Mouse (Mus musculus): ENCODE measurements at regions not wholly inside any gene's neighbourhood (a gene's known extent, or its start where the extent isn't known, plus 50 kb on each side); places are given as distances from the start of the nearest gene placed in this dataset.
"Not testable (repeated sequence)": the region's sequence is repeated elsewhere in the genome, so short reads cannot be mapped to it uniquely, and the experiment has no call there.

- no peak for DNase-seq (ENCODE audit: low read depth)
Measured at GRCm38 (mm10) chr10:11515144-11515543, 171.9 kb downstream of the Epm2a start.

- DNase-seq (ENCODE audit: low read depth): peak; percentile 1
Measured at GRCm38 (mm10) chr10:11517122-11517521, 173.9 kb downstream of the Epm2a start.

- DNase-seq (ENCODE audit: low read depth): no peak
Measured at GRCm38 (mm10) chr10:11531343-11531742, 188.1 kb downstream of the Epm2a start.

GRCm38 (mm10) chr10:11555376-11555775, 212.2 kb downstream of the Epm2a start:
- not testable (repeated sequence) for DNase-seq (ENCODE audit: low read depth)

GRCm38 (mm10) chr10:11570523-11571055, 227.4 kb downstream of the Epm2a start:
- no peak for DNase-seq (ENCODE audit: low read depth)

GRCm38 (mm10) chr10:11608451-11608850, 265.2 kb downstream of the Epm2a start:
- DNase-seq (ENCODE audit: low read depth): no peak

- not testable (repeated sequence) for DNase-seq (ENCODE audit: low read depth)
Measured at GRCm38 (mm10) chr10:11609092-11609491, 265.9 kb downstream of the Epm2a start.

GRCm38 (mm10) chr10:11648151-11648550, 304.9 kb downstream of the Epm2a start:
- no peak for DNase-seq (ENCODE audit: low read depth)

GRCm38 (mm10) chr10:11660056-11660770, 317.0 kb downstream of the Epm2a start:
- no peak for DNase-seq (ENCODE audit: low read depth)

GRCm38 (mm10) chr10:11661660-11662250, 318.6 kb downstream of the Epm2a start:
- DNase-seq (ENCODE audit: low read depth): no peak

GRCm38 (mm10) chr10:11709742-11710141, 366.5 kb downstream of the Epm2a start:
- no peak for DNase-seq (ENCODE audit: low read depth)

GRCm38 (mm10) chr10:11724775-11725174, 381.6 kb downstream of the Epm2a start:
- DNase-seq (ENCODE audit: low read depth): no peak

GRCm38 (mm10) chr10:11729536-11729935, 386.3 kb downstream of the Epm2a start:
- DNase-seq (ENCODE audit: low read depth): no peak

GRCm38 (mm10) chr10:11739574-11740368, 396.6 kb downstream of the Epm2a start:
- no peak for DNase-seq (ENCODE audit: low read depth)

GRCm38 (mm10) chr10:11745587-11745986, 402.4 kb downstream of the Epm2a start:
- DNase-seq (ENCODE audit: low read depth): no peak

GRCm38 (mm10) chr10:11746959-11747358, 403.8 kb downstream of the Epm2a start:
- no peak for DNase-seq (ENCODE audit: low read depth)

GRCm38 (mm10) chr10:11755105-11755730, 412.0 kb downstream of the Epm2a start:
- DNase-seq (ENCODE audit: low read depth): no peak

GRCm38 (mm10) chr10:11777894-11778293, 434.7 kb downstream of the Epm2a start:
- no peak for DNase-seq (ENCODE audit: low read depth)

- no peak for DNase-seq (ENCODE audit: low read depth)
Measured at GRCm38 (mm10) chr10:11780302-11780701, 437.1 kb downstream of the Epm2a start.

GRCm38 (mm10) chr10:11787240-11787639, 444.0 kb downstream of the Epm2a start:
- DNase-seq (ENCODE audit: low read depth): no peak

GRCm38 (mm10) chr10:11799510-11799909, 456.3 kb downstream of the Epm2a start:
- no peak for DNase-seq (ENCODE audit: low read depth)

Data from induced T-regulatory cell, adult 2 months (primary cell).